Mouse (Mus musculus) neural tube, embryonic 11.5 days (tissue): ENCODE measurements around the gene St8sia1. TPM values are rescaled to one million over a fixed set of nuclear protein-coding genes. Genes with fewer than 3 reads are reported as not detected.

ENCODE experiments used
- ATAC-seq: fragments of 200-750 bp; cut with Nextera tagmentation; 2 replicates; pipeline ENCODE4 v1.8.0; 2017; ENCODE audit warnings: moderate number of reproducible peaks, mild to moderate bottlenecking, moderate TSS enrichment, moderate library complexity; ENCODE audit not compliant: insufficient read depth, low FRiP score, low TSS enrichment
- DNase-seq: peaks from one replicate; pipeline ENCODE4 v3.0.0-alpha.2; 2015; ENCODE audit warnings: low spot score
- H3K27ac ChIP-seq: fragments of 300-500 bp; sonication (generic); 2 replicates; pipeline ENCODE4 v1.5.1; 2014; ENCODE audit warnings: low read depth, mild to moderate bottlenecking, low read length
- H3K27me3 ChIP-seq: fragments of 300-500 bp; sonication (generic); 2 replicates; pipeline ENCODE4 v1.6.1; 2014; ENCODE audit warnings: mild to moderate bottlenecking, low read length, mixed read lengths; ENCODE audit not compliant: control insufficient read depth, insufficient read depth
- H3K36me3 ChIP-seq: fragments of 300-500 bp; sonication (generic); 2 replicates; pipeline ENCODE4 v1.6.1; 2014; ENCODE audit warnings: mild to moderate bottlenecking, low read length, moderate library complexity, mixed read lengths; ENCODE audit not compliant: control insufficient read depth, insufficient read depth
- H3K4me1 ChIP-seq: fragments of 300-500 bp; sonication (generic); 2 replicates; pipeline ENCODE4 v1.6.1; 2014; ENCODE audit warnings: low read length, mixed read lengths; ENCODE audit not compliant: control insufficient read depth, insufficient read depth
- H3K4me2 ChIP-seq: fragments of 300-500 bp; sonication (generic); 2 replicates; pipeline ENCODE4 v1.6.1; 2014; ENCODE audit warnings: low read depth, mild to moderate bottlenecking, moderate library complexity
- H3K4me3 ChIP-seq: fragments of 300-500 bp; sonication (generic); 2 replicates; pipeline ENCODE4 v1.5.1; 2014; ENCODE audit warnings: low read depth, low read length
- H3K9ac ChIP-seq: fragments of 300-500 bp; sonication (generic); 2 replicates; pipeline ENCODE4 v1.6.1; 2014; ENCODE audit warnings: mild to moderate bottlenecking, low read length
- H3K9me3 ChIP-seq: fragments of 300-500 bp; sonication (generic); 2 replicates; pipeline ENCODE4 v1.6.1; 2016; ENCODE audit warnings: low read length; ENCODE audit not compliant: control insufficient read depth
- WGBS: fragments of 180-500 bp; shearing (Covaris S2); extraction: QIAGEN DNeasy Blood & Tissue Kit; methylation state at CpG from one replicate; pipeline ENCODE4 v1.1.7; 2014; 5-methylcytosine and 5-hydroxymethylcytosine counted together
- polyA plus RNA-seq: library from polyadenylated mRNA; unstranded; fragments of >200 nt; fragmentation: Nextera tagmentation; extraction: Ambion mirVana; gene quantifications from 2 replicates; pipeline ENCODE4 v1.2.1, GENCODE M21; 2014

St8sia1 gene
- polyA plus RNA-seq, 1 experiment from 2014 or later, result 10.6 TPM

DNA sequence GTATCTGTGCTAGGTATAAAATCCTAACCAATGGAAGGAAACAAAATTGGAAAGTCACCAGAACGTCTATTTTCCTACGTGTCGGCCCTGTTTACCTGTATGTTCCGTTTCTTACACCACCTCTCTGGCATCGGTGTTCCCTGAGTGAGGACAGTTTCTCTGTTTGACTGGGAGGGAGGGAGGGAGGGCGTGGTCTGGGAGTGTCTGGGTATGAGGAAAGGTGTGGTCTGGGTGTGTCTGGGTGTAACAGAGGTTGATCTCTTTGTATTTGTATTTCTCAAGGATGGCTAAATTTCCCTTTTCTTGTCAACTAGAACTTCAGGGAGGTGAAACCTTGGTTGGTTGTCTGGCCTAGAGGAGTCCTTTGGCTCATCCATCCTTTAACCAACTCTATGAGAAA, 73.9 kb downstream of the St8sia1 start:
- H3K36me3 ChIP-seq, result no peaks in the 10 kb centered on the region
- H3K27ac ChIP-seq, result no peak overlapping the region
- no peaks in the 10 kb centered on the region for H3K4me1 ChIP-seq
- ATAC-seq (no peak), DNase-seq (no peak)
- H3K4me3 ChIP-seq, result no peak overlapping the region
- H3K4me2 ChIP-seq, result no peak overlapping the region
- H3K27me3 ChIP-seq, result no peaks in the 10 kb centered on the region
- WGBS, result 97% methylated on average over 6 of the region's 6 CpGs
- H3K9ac ChIP-seq, result no peak overlapping the region
- H3K9me3 ChIP-seq, result no peaks in the 10 kb centered on the region

DNA sequence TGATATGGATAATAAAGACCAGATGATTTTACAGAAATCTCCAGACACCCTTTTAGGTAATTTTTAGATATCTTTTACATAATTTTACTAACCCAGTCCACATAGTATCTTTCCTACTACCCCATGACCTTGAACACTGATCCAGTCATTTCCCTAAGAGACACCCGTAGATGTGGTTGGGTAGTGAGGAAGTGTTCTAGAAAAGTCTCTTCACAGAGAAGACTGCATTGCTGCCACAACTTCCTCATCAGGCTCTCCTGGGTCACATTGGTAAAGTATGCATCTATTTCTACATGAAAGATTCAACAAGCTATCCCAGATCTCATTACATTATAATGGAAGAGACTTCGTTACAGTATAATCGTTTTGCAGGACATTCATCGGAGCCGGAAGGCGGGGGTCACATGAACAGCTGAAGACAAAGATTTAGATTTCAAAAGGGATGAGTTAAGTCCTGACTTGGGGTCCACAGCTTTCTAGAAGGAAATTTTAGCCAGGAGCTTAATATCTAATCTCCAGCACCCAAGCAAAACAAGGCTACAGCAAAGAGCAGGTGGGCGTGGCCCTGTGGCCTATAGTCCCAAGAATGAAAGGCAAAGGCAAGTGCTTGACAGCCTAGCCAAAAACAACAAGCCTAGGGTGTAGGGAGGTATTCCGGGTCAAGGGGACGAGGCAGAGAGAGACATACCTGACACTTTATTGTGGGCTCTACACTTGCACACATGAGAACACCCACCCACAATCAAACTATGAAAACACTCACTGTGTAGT, 75.1 kb downstream of the St8sia1 start:
- no peak overlapping the region for H3K27ac ChIP-seq
- H3K9ac ChIP-seq, result no peak overlapping the region
- WGBS, result 95% methylated on average over 9 of the region's 9 CpGs
- ATAC-seq (no peak), DNase-seq (no peak)
- no peak overlapping the region for H3K4me3 ChIP-seq
- H3K36me3 ChIP-seq, result no peaks in the 10 kb centered on the region
- H3K4me1 ChIP-seq, result no peaks in the 10 kb centered on the region
- H3K4me2 ChIP-seq, result no peak overlapping the region
- H3K9me3 ChIP-seq, result no peaks in the 10 kb centered on the region
- no peaks in the 10 kb centered on the region for H3K27me3 ChIP-seq

DNA sequence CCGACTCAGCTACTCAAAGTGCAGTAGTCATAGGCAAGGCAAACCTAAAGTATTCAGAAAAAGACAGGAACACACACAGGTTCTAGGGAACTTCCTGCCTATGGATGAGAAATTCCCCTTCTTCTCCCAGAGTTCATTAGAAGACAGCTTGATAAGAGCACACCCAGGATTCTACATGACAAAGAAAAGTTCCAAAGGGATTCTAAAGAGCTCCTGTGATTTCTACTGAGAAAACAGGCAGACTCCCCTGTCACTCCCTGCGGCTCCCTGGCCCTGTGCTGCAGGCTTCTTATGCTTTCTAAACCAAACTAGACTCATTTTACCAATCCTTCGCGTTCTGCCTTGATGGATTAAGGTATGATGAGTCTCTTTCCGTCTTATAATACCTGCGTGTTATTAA, 75.9 kb downstream of the St8sia1 start:
- Histone ChIP-seq H3K27me3 (no peaks in the 10 kb centered on the region), H3K27ac (no peak overlapping the region), H3K9me3 (no peaks in the 10 kb centered on the region), H3K36me3 (no peaks in the 10 kb centered on the region), H3K9ac (no peak overlapping the region), H3K4me3 (no peak overlapping the region), H3K4me2 (no peak overlapping the region), H3K4me1 (no peaks in the 10 kb centered on the region)
- DNase-seq (no peak), ATAC-seq (no peak)
- 80% methylated on average over 6 of the region's 6 CpGs for WGBS

DNA sequence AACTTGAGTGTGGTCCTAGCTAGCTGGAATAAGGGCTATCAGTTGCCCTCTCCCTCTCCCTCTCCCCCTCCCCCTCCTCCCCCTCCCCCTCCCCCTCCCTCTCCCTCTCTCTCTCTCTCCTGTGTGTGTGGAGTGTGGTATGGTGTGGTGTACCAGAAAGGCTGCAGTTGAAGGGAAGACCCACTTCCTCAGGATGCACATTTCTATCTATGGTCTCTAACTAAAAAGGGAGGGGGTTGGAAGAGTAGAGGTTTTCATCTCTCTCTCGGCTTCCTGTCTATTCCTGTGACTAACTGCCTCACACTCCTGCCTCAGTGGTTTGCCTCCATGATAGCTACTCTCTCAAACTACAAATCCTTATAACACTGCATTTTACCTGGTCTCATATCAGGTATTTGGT, 76.9 kb downstream of the St8sia1 start:
- ATAC-seq (no peak), DNase-seq (no peak)
- 88% methylated on average over 1 of the region's 1 CpGs for WGBS
- no peak overlapping the region for H3K27ac ChIP-seq
- no peaks in the 10 kb centered on the region for H3K27me3 ChIP-seq
- H3K9ac ChIP-seq, result no peak overlapping the region
- no peaks in the 10 kb centered on the region for H3K9me3 ChIP-seq
- H3K4me3 ChIP-seq, result no peak overlapping the region
- H3K36me3 ChIP-seq, result no peaks in the 10 kb centered on the region
- no peak overlapping the region for H3K4me2 ChIP-seq
- no peaks in the 10 kb centered on the region for H3K4me1 ChIP-seq

DNA sequence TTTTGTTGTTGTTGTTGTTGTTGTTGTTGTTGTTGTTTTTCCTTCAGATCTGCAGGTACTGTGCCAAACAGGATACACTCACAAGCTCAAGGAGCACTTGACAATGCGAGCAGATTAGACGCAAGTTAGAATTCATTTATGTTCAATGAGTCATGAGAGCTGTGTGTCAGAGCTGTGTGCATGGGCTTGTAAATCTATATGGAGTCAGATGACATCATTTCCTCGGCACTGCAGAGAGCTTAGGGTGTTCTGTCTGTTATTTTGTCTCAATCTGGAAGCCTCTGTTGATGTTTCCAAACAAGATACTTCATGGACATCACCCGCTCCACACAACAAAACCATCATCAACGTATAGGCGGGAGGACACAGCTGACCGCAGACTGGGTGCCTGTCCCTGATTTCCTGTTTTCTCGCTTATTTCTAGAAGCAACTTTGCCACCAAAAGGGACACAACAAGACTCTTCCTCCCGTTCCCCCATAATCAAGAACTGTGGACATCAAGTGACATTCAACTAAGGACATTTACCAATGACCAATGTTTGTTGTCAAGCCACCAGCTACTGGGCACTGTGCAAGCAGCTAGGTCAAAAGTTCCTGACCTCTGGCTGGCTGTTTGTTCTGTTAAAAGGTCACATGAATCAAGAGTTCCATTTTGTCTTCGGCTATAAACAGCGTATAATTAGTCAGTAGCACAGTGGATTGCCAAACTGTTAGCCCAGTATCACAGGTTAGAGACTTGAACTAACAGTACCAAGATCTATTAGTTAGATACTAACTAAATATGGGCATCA, 78.7 kb downstream of the St8sia1 start:
- no peaks in the 10 kb centered on the region for H3K4me1 ChIP-seq
- no peak overlapping the region for H3K4me3 ChIP-seq
- no peak overlapping the region for H3K4me2 ChIP-seq
- WGBS, result 80% methylated on average over 11 of the region's 11 CpGs
- ATAC-seq (no peak), DNase-seq (no peak)
- no peaks in the 10 kb centered on the region for H3K27me3 ChIP-seq
- no peak overlapping the region for H3K9ac ChIP-seq
- no peaks in the 10 kb centered on the region for H3K9me3 ChIP-seq
- no peak overlapping the region for H3K27ac ChIP-seq
- no peaks in the 10 kb centered on the region for H3K36me3 ChIP-seq

DNA sequence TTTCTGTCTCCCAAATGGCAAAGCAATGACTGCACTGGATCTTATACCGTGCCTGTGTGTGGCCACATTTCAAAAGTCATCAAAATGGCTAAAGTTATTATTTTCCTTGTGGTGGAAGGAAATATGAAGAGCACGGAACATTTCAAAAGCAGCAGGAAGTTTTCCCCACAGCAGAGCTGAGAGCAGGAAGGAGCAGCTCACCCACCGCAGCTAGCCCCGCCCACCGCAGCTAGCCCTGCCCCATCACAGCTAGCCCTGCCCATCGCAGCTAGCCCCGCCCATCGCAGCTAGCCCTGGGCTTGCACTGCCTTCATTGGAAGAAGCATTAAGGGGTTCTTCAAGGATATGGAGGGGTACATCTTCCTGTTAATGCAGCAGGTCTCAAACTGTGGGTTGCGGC, 80.1 kb downstream of the St8sia1 start:
- DNase-seq (no peak), ATAC-seq (peak; percentile 35; the same call in 1 of the 2 replicates)
- Histone ChIP-seq H3K36me3 (no peaks in the 10 kb centered on the region), H3K27ac (no peak overlapping the region), H3K4me2 (no peak overlapping the region), H3K4me3 (no peak overlapping the region), H3K9ac (no peak overlapping the region), H3K9me3 (no peaks in the 10 kb centered on the region), H3K4me1 (peaks cover 4% of the 10 kb centered on the region), H3K27me3 (no peaks in the 10 kb centered on the region)
- 63% methylated on average over 9 of the region's 9 CpGs for WGBS

DNA sequence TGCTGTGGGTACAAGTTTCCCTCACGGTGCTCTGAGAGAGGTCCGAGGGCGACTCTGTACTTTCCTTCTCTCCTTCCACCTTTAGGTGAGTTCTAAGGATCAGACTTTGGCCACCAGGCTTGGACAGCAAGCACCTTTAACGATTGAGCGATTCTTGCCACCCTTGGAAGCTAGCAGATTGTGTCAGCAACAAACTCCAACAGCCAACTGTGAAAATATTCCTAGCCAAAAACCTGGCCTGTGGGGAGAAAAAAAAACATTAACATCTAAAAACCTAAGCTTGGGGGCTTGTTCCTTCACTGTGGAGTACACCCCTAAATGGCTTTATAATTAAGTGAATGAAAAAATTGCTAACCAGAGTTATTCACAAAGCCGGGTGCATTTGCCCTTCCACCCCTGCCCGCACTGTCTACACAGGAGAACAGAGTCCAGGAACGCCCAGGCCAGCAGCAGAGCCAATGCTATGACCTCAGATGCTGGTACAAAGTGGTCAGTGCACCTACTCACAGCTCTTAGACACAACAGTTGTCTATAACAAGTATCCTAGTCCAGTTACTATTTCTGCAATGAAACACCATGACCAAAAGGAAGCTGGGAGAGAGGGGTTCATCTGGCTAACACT, 83.3 kb downstream of the St8sia1 start:
- H3K9ac ChIP-seq, result no peak overlapping the region
- no peaks in the 10 kb centered on the region for H3K27me3 ChIP-seq
- 91% methylated on average over 8 of the region's 8 CpGs for WGBS
- H3K27ac ChIP-seq, result no peak overlapping the region
- H3K4me3 ChIP-seq, result no peak overlapping the region
- no peak overlapping the region for H3K4me2 ChIP-seq
- H3K36me3 ChIP-seq, result no peaks in the 10 kb centered on the region
- no peak for DNase-seq
- peaks cover 29% of the 10 kb centered on the region for H3K4me1 ChIP-seq
- no peak for ATAC-seq
- no peaks in the 10 kb centered on the region for H3K9me3 ChIP-seq

DNA sequence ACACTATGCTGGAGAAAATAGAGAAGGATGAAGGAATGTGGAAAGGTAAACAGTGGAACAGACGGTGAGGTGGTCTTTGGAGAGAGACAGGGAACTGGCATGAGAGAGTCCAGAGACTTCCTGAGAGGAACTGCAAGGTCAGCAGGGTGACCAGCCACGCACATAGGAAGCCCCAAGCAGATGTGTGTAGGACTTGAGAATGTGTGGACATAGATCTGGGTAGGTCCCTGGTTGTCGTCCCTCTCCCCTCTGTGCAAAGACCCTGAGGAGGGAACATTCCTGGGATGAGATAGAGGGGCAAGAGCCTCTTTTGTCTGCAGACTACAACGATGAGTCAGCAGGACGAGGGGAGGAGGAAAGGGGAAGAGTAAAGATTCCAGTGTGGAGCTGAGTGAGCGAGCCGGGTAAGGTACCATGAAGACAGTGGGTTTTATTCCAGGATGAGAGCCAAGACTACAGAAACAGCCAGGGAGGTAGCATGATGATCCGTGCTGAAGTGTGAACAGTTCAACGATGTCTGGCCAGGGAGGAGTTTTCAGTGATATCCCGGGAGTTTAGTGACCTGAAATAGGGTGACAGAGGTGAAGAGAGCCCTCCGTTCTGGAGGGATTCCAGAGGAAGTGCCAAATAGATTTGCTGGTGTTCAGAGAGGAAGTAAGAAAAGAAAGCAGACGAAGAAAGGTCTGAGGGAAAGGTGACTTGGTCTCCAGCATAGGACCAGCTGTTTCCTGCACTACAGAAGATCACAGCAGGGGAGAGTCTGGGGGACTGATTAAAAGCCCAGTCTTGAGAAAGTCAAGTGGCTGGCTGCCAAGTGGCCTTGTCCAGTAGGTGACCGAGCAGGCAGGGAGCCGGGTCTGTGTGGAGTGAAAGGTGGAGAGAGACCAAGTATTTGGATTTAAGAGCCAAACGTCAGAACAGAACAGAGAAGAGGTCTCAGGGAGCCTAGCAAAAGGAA, 85.2 kb downstream of the St8sia1 start:
- 38% methylated on average over 15 of the region's 15 CpGs for WGBS
- no peak overlapping the region for H3K9ac ChIP-seq
- H3K27me3 ChIP-seq, result no peaks in the 10 kb centered on the region
- no peak overlapping the region for H3K4me2 ChIP-seq
- H3K4me1 ChIP-seq, result peaks cover 34% of the 10 kb centered on the region
- ATAC-seq, result no peak
- no peak overlapping the region for H3K4me3 ChIP-seq
- no peaks in the 10 kb centered on the region for H3K9me3 ChIP-seq
- peak overlapping the region; percentile 50; the same call in 1 of the 2 replicates for H3K27ac ChIP-seq
- peak; percentile 33 for DNase-seq
- H3K36me3 ChIP-seq, result no peaks in the 10 kb centered on the region
